Mouse (Mus musculus): Measurements from ENCODE around the gene Map4k3. TPM values are rescaled to one million over a fixed set of nuclear protein-coding genes. Genes with fewer than 3 reads are reported as not detected.

Map4k3 gene
- polyA plus RNA-seq, 1 experiment from 2014 or later: 37.5 TPM

- H3K4me1 ChIP-seq (ENCODE audit: insufficient read depth, low read depth, low read length): peaks cover 17% of the 10 kb centered on the region; the same call in 1 of the 2 replicates
- H3K4me2 ChIP-seq (replicated peaks; ENCODE audit: low read depth, low read length): no peak overlapping the region
- ATAC-seq (no peak), DNase-seq (ENCODE audit: low spot score) (no peak)
- H3K9me3 ChIP-seq (ENCODE audit: low read length): no peaks in the 10 kb centered on the region
- no peaks in the 10 kb centered on the region for H3K27me3 ChIP-seq (replicated peaks; ENCODE audit: insufficient read depth, low read length)
- H3K27ac ChIP-seq (ENCODE audit: low read length): no peak overlapping the region
- 64% methylated on average over 6 of the region's 6 CpGs for WGBS
- no peak overlapping the region for H3K9ac ChIP-seq (replicated peaks; ENCODE audit: low read depth)
- TF ChIP-seq CTCF (IDR thresholded peaks at IDR 0.05) (peak; percentile 55), EP300 (IDR thresholded peaks at IDR 0.05) (no peak)
- no peak overlapping the region for H3K4me3 ChIP-seq (ENCODE audit: low read depth, low read length)
- no peaks in the 10 kb centered on the region for H3K36me3 ChIP-seq (ENCODE audit: insufficient read depth, low read length)
These were observed 5.2 kb downstream of the Map4k3 start for GRCm38 (mm10) chr17:80723092-80723491.

GRCm38 (mm10) chr17:80721670-80722069 is 6.6 kb downstream of the Map4k3 start:
- Histone ChIP-seq H3K4me1 (ENCODE audit: insufficient read depth, low read depth, low read length) (peaks cover 17% of the 10 kb centered on the region; the same call in 1 of the 2 replicates), H3K36me3 (ENCODE audit: insufficient read depth, low read length) (no peaks in the 10 kb centered on the region), H3K9me3 (ENCODE audit: low read length) (no peaks in the 10 kb centered on the region), H3K27ac (ENCODE audit: low read length) (no peak overlapping the region; the same call in 1 of the 2 replicates), H3K9ac (replicated peaks; ENCODE audit: low read depth) (no peak overlapping the region), H3K4me3 (ENCODE audit: low read depth, low read length) (no peak overlapping the region), H3K4me2 (replicated peaks; ENCODE audit: low read depth, low read length) (no peak overlapping the region), H3K27me3 (replicated peaks; ENCODE audit: insufficient read depth, low read length) (no peaks in the 10 kb centered on the region)
- DNase-seq (ENCODE audit: low spot score) (peak; percentile 83), ATAC-seq (peak; percentile 86)
- no peak for TF ChIP-seq CTCF (IDR thresholded peaks at IDR 0.05)
- TF ChIP-seq EP300 (IDR thresholded peaks at IDR 0.05): no peak
- 32% methylated on average over 7 of the region's 7 CpGs for WGBS

DNA sequence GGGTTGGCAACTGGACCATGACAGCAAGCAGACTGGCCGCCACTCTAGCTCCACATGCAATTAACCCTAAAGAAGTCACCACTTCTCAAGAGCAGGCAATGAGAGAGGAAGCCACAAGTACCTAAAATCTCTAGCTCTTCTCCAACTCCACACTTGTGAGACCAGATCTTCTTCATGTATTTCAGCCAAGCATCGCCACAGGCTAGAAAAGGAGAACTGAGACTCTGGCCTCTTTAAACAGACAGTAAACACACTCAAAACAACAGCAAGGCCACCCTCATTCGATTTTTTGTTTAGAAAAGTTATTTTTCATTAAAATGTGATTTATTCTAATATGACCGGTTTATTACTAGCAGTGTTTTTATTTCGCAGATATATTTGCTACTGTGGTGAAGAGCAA is 9.0 kb downstream of the Map4k3 start:
- no peak overlapping the region for H3K9ac ChIP-seq (replicated peaks; ENCODE audit: low read depth)
- no peaks in the 10 kb centered on the region for H3K36me3 ChIP-seq (ENCODE audit: insufficient read depth, low read length)
- no peak overlapping the region for H3K27ac ChIP-seq (ENCODE audit: low read length)
- no peaks in the 10 kb centered on the region for H3K9me3 ChIP-seq (ENCODE audit: low read length)
- peaks cover 13% of the 10 kb centered on the region; the same call in 1 of the 2 replicates for H3K4me1 ChIP-seq (ENCODE audit: insufficient read depth, low read depth, low read length)
- H3K4me3 ChIP-seq (ENCODE audit: low read depth, low read length): no peak overlapping the region
- no peak for ATAC-seq
- WGBS: 82% methylated on average over 5 of the region's 5 CpGs
- H3K27me3 ChIP-seq (replicated peaks; ENCODE audit: insufficient read depth, low read length): no peaks in the 10 kb centered on the region
- DNase-seq (ENCODE audit: low spot score): no peak
- H3K4me2 ChIP-seq (replicated peaks; ENCODE audit: low read depth, low read length): no peak overlapping the region
- no peak for TF ChIP-seq CTCF (IDR thresholded peaks at IDR 0.05)
- TF ChIP-seq EP300 (IDR thresholded peaks at IDR 0.05): no peak

DNA sequence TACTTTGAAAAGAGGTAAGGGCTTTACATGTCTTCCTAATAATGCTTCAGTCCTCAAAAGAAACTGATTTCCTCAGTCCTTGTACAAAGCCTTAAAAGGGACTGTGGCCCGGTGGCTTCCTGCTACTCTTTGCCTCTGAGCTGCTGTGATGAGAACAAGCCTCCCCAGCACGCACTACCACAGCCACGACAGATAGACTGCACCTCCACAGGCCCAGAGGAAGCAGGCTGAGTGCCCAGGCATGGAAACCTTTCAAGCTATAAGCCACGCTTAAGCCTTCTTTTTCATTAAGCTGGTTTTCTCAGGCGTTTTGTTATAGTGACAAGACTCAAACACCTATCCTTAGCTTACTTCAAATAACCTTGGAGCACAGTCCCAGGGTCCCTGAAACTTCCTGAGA is 10.0 kb downstream of the Map4k3 start:
- WGBS: 55% methylated on average over 5 of the region's 5 CpGs
- H3K9ac ChIP-seq (replicated peaks; ENCODE audit: low read depth): no peak overlapping the region
- no peak overlapping the region for H3K4me3 ChIP-seq (ENCODE audit: low read depth, low read length)
- peaks cover 8% of the 10 kb centered on the region; the same call in 1 of the 2 replicates for H3K4me1 ChIP-seq (ENCODE audit: insufficient read depth, low read depth, low read length)
- H3K27ac ChIP-seq (ENCODE audit: low read length): peak overlapping the region; percentile 68
- no peaks in the 10 kb centered on the region for H3K36me3 ChIP-seq (ENCODE audit: insufficient read depth, low read length)
- H3K9me3 ChIP-seq (ENCODE audit: low read length): no peaks in the 10 kb centered on the region
- ATAC-seq (0 out of 2 replicates have a peak, but pooled peaks have one; percentile 4), DNase-seq (ENCODE audit: low spot score) (no peak)
- no peak overlapping the region for H3K4me2 ChIP-seq (replicated peaks; ENCODE audit: low read depth, low read length)
- TF ChIP-seq CTCF (IDR thresholded peaks at IDR 0.05) (no peak), EP300 (IDR thresholded peaks at IDR 0.05) (no peak)
- H3K27me3 ChIP-seq (replicated peaks; ENCODE audit: insufficient read depth, low read length): no peaks in the 10 kb centered on the region

- H3K27me3 ChIP-seq (replicated peaks; ENCODE audit: insufficient read depth, low read length): no peaks in the 10 kb centered on the region
- H3K4me2 ChIP-seq (replicated peaks; ENCODE audit: low read depth, low read length): no peak overlapping the region
- DNase-seq (ENCODE audit: low spot score): no peak
- ATAC-seq: no peak
- H3K9ac ChIP-seq (replicated peaks; ENCODE audit: low read depth): no peak overlapping the region
- 93% methylated on average over 5 of the region's 5 CpGs for WGBS
- H3K27ac ChIP-seq (ENCODE audit: low read length): no peak overlapping the region
- H3K36me3 ChIP-seq (ENCODE audit: insufficient read depth, low read length): no peaks in the 10 kb centered on the region
- H3K9me3 ChIP-seq (ENCODE audit: low read length): no peaks in the 10 kb centered on the region
- no peak overlapping the region for H3K4me3 ChIP-seq (ENCODE audit: low read depth, low read length)
- TF ChIP-seq CTCF (IDR thresholded peaks at IDR 0.05) (no peak), EP300 (IDR thresholded peaks at IDR 0.05) (no peak)
- peaks cover 24% of the 10 kb centered on the region; the same call in 1 of the 2 replicates for H3K4me1 ChIP-seq (ENCODE audit: insufficient read depth, low read depth, low read length)
These were observed 14.7 kb downstream of the Map4k3 start for GRCm38 (mm10) chr17:80713588-80713987.

DNA sequence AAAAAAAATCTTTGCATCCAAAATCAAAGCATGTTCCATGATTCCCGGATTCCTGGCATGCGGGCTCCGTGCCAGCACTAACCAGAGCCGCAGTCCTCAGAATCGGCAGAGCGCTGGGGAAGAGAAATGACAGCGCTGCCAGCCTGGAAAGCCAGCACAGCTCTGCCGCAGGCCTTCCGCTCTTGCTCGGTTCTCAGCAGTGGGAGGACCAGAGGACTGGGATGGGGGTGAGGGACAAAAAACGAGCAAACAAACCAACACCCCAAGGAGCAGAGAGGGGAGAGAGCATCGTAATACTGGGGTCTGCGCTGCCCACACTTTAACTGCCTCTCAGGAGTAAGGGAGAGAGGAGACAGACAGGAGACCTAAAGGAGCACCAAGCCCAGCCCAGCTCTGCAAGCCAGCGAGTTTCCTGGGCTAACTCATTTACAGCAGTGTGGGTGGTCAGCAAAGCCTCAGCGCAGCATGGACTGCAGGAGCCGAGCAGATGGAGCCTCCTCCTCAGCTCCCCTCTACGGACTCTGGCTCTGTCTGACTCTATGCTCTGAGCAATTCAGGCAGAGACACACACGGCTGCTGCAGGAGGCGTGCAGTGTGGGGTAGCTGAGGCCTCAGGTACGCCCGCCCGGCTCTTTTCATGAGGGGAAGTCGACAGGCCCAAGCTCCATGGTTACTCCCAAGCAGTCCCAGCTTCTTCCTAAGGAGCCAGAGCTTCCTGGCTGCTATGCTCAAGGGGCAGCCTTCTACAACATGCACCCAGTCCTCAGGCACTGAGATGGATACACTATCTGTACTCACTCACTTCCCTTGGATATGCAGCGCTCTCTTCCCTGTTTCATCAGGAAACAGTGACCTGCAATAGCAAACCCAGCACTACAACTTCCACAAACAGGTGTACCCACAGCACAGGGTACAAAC is 18.1 kb downstream of the Map4k3 start:
- WGBS: 14% methylated on average over 24 of the region's 24 CpGs
- Histone ChIP-seq H3K4me1 (ENCODE audit: insufficient read depth, low read depth, low read length) (peaks cover 41% of the 10 kb centered on the region), H3K27me3 (replicated peaks; ENCODE audit: insufficient read depth, low read length) (no peaks in the 10 kb centered on the region), H3K4me2 (replicated peaks; ENCODE audit: low read depth, low read length) (peak overlapping the region; percentile 31), H3K27ac (ENCODE audit: low read length) (peak overlapping the region; percentile 72), H3K9me3 (ENCODE audit: low read length) (no peaks in the 10 kb centered on the region), H3K36me3 (ENCODE audit: insufficient read depth, low read length) (no peaks in the 10 kb centered on the region), H3K9ac (replicated peaks; ENCODE audit: low read depth) (0 out of 2 replicates have a peak overlapping the region, but pooled peaks have one; percentile 6), H3K4me3 (ENCODE audit: low read depth, low read length) (no peak overlapping the region)
- DNase-seq (ENCODE audit: low spot score) (no peak), ATAC-seq (peak; percentile 29; the same call in 1 of the 2 replicates)
- TF ChIP-seq CTCF (IDR thresholded peaks at IDR 0.05): no peak
- no peak for TF ChIP-seq EP300 (IDR thresholded peaks at IDR 0.05)

All from lung, postnatal 0 days (tissue).